Mouse (Mus musculus) kidney, adult 10 weeks (tissue): ENCODE results near the gene Defa25. TPM values are rescaled to one million over a fixed set of nuclear protein-coding genes. Genes with fewer than 3 reads are reported as not detected.

ENCODE experiments used
- polyA plus RNA-seq: library from polyadenylated mRNA; stranded (reverse); fragments of 350-450 nt; fragmentation: Illumina TruSeq; extraction: RNeasy Lipid Tissue Mini Kit (QIAGEN cat#74804); gene quantifications from one replicate; pipeline ENCODE4 v1.2.3, GENCODE M21; 2014; ENCODE audit warnings: low read depth, low replicate concordance

The Defa25 gene
- not detected for polyA plus RNA-seq

GRCm38 (mm10) chr8:21084142-21084541, at the start of gene Defa25:
Gene Defa25, plus strand, starts transcription at chr8:21084442.

GRCm38 (mm10) chr8:21054747-21055146, 29.5 kb upstream of the Defa25 start, which contains the start of gene Defa23:
Gene Defa23, plus strand, starts transcription at chr8:21055047.

GRCm38 (mm10) chr8:21064738-21065137, 19.5 kb upstream of the Defa25 start, which contains the start of gene Defa35:
Gene Defa35, plus strand, starts transcription at chr8:21065038.

GRCm38 (mm10) chr8:21095950-21096349, 11.7 kb downstream of the Defa25 start, which contains the start of gene Gm14851:
Gene Gm14851, minus strand, starts transcription at chr8:21096050.

GRCm38 (mm10) chr8:21134342-21134741, 50.1 kb downstream of the Defa25 start, which contains the start of gene Defa30:
Gene Defa30, plus strand, starts transcription at chr8:21134642.

Other genes with a start within 250 kb of the Defa25 start
- gene Defb33, start 191.8 kb upstream of the Defa25 start, polyA plus RNA-seq: not detected
- not detected for gene Gm15056, start 181.8 kb upstream of the Defa25 start, polyA plus RNA-seq
- not detected for gene Gm6040, start 162.4 kb upstream of the Defa25 start, polyA plus RNA-seq
- not detected for gene AY761185, start 139.7 kb upstream of the Defa25 start, polyA plus RNA-seq
- not detected for gene Defa21, start 58.9 kb upstream of the Defa25 start, polyA plus RNA-seq
- gene Defa23, start 29.4 kb upstream of the Defa25 start, polyA plus RNA-seq: not detected
- gene Defa35, start 19.4 kb upstream of the Defa25 start, polyA plus RNA-seq: not detected
- not detected for gene Gm14851, start 11.6 kb downstream of the Defa25 start, polyA plus RNA-seq
- not detected for gene Defa30, start 50.2 kb downstream of the Defa25 start, polyA plus RNA-seq
- gene Defa22, start 77.8 kb downstream of the Defa25 start, polyA plus RNA-seq: not detected
- 2.1 TPM for gene Defa31, start 107.2 kb downstream of the Defa25 start, polyA plus RNA-seq
- not detected for gene Gm15293, start 117.1 kb downstream of the Defa25 start, polyA plus RNA-seq
- gene Gm15292, start 165.3 kb downstream of the Defa25 start, polyA plus RNA-seq: not detected
- not detected for gene Defa27, start 231.1 kb downstream of the Defa25 start, polyA plus RNA-seq
- gene Defa29, start 242.6 kb downstream of the Defa25 start, polyA plus RNA-seq: not detected